Mouse (Mus musculus) intestine, embryonic 15.5 days (tissue): ENCODE measurements around the gene Hbb-y. TPM values are rescaled to one million over a fixed set of nuclear protein-coding genes. Genes with fewer than 3 reads are reported as not detected.

Experiments used
- ATAC-seq: fragments of 200-750 bp; cut with Nextera tagmentation; 2 replicates; pipeline ENCODE4 v1.8.0; 2017; ENCODE audit warnings: moderate TSS enrichment, moderate library complexity
- H3K27ac ChIP-seq: fragments of 300-500 bp; sonication (generic); 2 replicates; pipeline ENCODE4 v1.5.1; 2015; ENCODE audit warnings: mild to moderate bottlenecking, inconsistent platforms
- H3K27me3 ChIP-seq: fragments of 300-500 bp; sonication (generic); replicated peaks from 2 replicates; pipeline ENCODE4 v1.6.1; 2015; ENCODE audit warnings: inconsistent platforms
- H3K36me3 ChIP-seq: fragments of 300-500 bp; sonication (generic); 2 replicates; pipeline ENCODE4 v1.6.1; 2015; ENCODE audit warnings: inconsistent platforms
- H3K4me1 ChIP-seq: fragments of 300-500 bp; sonication (generic); replicated peaks from 2 replicates; pipeline ENCODE4 v1.6.1; 2015; ENCODE audit warnings: inconsistent platforms
- H3K4me2 ChIP-seq: fragments of 300-500 bp; sonication (generic); replicated peaks from 2 replicates; pipeline ENCODE4 v1.6.1; 2015; ENCODE audit warnings: mild to moderate bottlenecking, inconsistent platforms
- H3K4me3 ChIP-seq: fragments of 300-500 bp; sonication (generic); replicated peaks from 2 replicates; pipeline ENCODE4 v1.5.1; 2015; ENCODE audit warnings: inconsistent platforms
- H3K9ac ChIP-seq: fragments of 300-500 bp; sonication (generic); 2 replicates; pipeline ENCODE4 v1.6.1; 2015; ENCODE audit warnings: inconsistent platforms
- H3K9me3 ChIP-seq: fragments of 300-500 bp; sonication (generic); 2 replicates; pipeline ENCODE4 v1.6.1; 2016; ENCODE audit warnings: inconsistent platforms
- WGBS: fragments of 180-500 bp; shearing (Covaris S2); methylation state at CpG from one replicate; pipeline ENCODE4 v1.1.7; 2015; 5-methylcytosine and 5-hydroxymethylcytosine counted together
- polyA plus RNA-seq: library from polyadenylated mRNA; unstranded; fragments of >200 nt; fragmentation: Nextera tagmentation; extraction: Ambion mirVana; gene quantifications from 2 replicates; pipeline ENCODE4 v1.2.1, GENCODE M21; 2015

Gene Hbb-y
- 165 and 266 TPM in 2 replicates for polyA plus RNA-seq

DNA sequence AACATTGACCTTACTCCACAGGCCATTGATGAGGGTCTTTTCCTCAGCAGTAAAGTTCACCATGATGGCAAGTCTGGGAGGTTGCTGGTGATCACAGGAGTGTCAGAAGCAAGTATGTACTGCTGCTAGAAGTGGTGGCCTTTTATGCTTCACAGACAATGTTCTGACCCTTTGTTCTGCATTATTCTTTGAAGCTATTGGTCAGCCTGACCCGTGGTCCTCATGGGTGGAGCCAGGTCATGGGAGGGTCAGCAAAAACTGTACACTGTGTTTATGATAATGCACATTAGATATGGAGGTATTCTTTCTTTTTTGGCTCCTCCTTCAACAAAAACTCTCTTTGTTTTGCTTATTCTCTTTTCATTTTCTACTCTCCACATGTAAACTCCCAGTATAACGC is at the start of gene Hbb-y:
Gene Hbb-y (minus strand): TSS at position 127 of the 400 bp plus-strand sequence.
- Histone ChIP-seq H3K27me3 (no peaks in the 10 kb centered on the region), H3K9me3 (no peaks in the 10 kb centered on the region), H3K4me2 (no peak within 1 kb of the TSS), H3K27ac (no peak within 1 kb of the TSS), H3K36me3 (no peaks in the 10 kb centered on the region), H3K4me3 (no peak within 1 kb of the TSS), H3K9ac (no peak within 1 kb of the TSS), H3K4me1 (no peaks in the 10 kb centered on the region)
- WGBS: 69% methylated on average over 2 of the region's 2 CpGs
- ATAC-seq: no peak

GRCm38 (mm10) chr7:103894385-103894784 is 41.4 kb upstream of the Hbb-y start, which contains the start of gene Olfr64:
TSS of gene Olfr64 (minus strand) at chr7:103894485.
- no peaks in the 10 kb centered on the region for H3K36me3 ChIP-seq
- no peak for ATAC-seq
- H3K27ac ChIP-seq: no peak within 1 kb of the TSS
- no peaks in the 10 kb centered on the region for H3K9me3 ChIP-seq
- no peak within 1 kb of the TSS for H3K9ac ChIP-seq
- H3K4me3 ChIP-seq: no peak within 1 kb of the TSS
- no peak within 1 kb of the TSS for H3K4me2 ChIP-seq
- WGBS: 73% methylated on average over 1 of the region's 1 CpGs
- no peaks in the 10 kb centered on the region for H3K27me3 ChIP-seq
- no peaks in the 10 kb centered on the region for H3K4me1 ChIP-seq

- no peaks in the 10 kb centered on the region for H3K27me3 ChIP-seq
- no peaks in the 10 kb centered on the region for H3K9me3 ChIP-seq
- H3K4me3 ChIP-seq: no peak within 1 kb of the TSS
- no peak within 1 kb of the TSS for H3K27ac ChIP-seq
- no peaks in the 10 kb centered on the region for H3K4me1 ChIP-seq
- H3K9ac ChIP-seq: no peak within 1 kb of the TSS
- H3K4me2 ChIP-seq: no peak within 1 kb of the TSS
- no peaks in the 10 kb centered on the region for H3K36me3 ChIP-seq
- no peak for ATAC-seq
Measured at GRCm38 (mm10) chr7:103886152-103886551, 33.1 kb upstream of the Hbb-y start, which contains the start of gene Olfr66. TSS of gene Olfr66 (minus strand) at chr7:103886252.

GRCm38 (mm10) chr7:103877093-103877492 is 24.1 kb upstream of the Hbb-y start:
- Histone ChIP-seq H3K27ac (no peak overlapping the region), H3K4me2 (no peak overlapping the region), H3K36me3 (no peaks in the 10 kb centered on the region), H3K9ac (no peak overlapping the region), H3K4me1 (no peaks in the 10 kb centered on the region), H3K9me3 (no peaks in the 10 kb centered on the region), H3K27me3 (no peaks in the 10 kb centered on the region), H3K4me3 (no peak overlapping the region)
- 83% methylated on average over 2 of the region's 2 CpGs for WGBS
- no peak for ATAC-seq

DNA sequence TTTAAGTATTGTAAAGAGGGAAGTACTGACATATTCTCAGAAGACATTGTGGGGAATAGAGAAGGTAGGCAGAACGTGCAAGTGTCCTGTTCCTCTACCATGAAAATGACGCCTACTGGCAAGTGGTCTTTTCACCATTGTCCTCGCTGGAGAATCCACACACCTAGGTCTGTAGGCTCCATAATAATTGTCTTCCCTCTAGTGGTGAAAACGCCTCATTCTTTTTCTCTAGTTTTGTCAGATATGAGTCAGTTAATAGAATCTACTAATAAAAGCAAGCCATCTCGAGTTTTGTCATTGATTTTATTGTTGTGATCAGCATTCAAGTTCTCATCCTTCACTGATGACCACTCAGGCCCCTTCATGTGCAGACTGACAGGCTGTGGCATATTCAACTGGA is 21.4 kb upstream of the Hbb-y start:
- H3K9me3 ChIP-seq: no peaks in the 10 kb centered on the region
- H3K27ac ChIP-seq: no peak overlapping the region
- no peak overlapping the region for H3K9ac ChIP-seq
- no peaks in the 10 kb centered on the region for H3K27me3 ChIP-seq
- no peaks in the 10 kb centered on the region for H3K4me1 ChIP-seq
- ATAC-seq: no peak
- H3K4me2 ChIP-seq: no peak overlapping the region
- no peak overlapping the region for H3K4me3 ChIP-seq
- WGBS: 35% methylated on average over 5 of the region's 5 CpGs
- H3K36me3 ChIP-seq: no peaks in the 10 kb centered on the region

DNA sequence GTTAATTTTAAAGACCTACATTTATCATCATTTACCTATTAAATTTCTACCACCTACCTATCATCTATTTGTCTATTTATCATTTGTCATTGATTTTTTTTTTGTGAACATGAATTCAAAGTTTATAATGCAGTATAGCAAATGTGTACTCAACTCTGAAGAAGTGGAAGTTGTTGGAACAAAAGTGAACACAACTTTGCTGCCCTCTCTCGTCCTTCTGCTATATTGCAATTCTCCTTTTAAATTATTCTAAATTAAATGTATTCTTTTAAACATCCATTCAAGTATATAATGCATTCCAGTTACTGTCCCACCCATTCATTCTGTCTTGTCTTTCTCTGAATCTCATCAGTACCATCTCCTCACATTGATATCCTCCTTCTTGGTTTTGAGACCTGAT is 20.0 kb upstream of the Hbb-y start:
- Histone ChIP-seq H3K36me3 (no peaks in the 10 kb centered on the region), H3K4me2 (no peak overlapping the region), H3K27ac (no peak overlapping the region), H3K4me3 (no peak overlapping the region), H3K9ac (no peak overlapping the region), H3K27me3 (no peaks in the 10 kb centered on the region), H3K4me1 (no peaks in the 10 kb centered on the region), H3K9me3 (no peaks in the 10 kb centered on the region)
- ATAC-seq: no peak
- WGBS: 7% methylated on average over 1 of the region's 1 CpGs

GRCm38 (mm10) chr7:103870667-103871066 is 17.7 kb upstream of the Hbb-y start:
- H3K4me1 ChIP-seq: no peaks in the 10 kb centered on the region
- no peak overlapping the region for H3K27ac ChIP-seq
- no peaks in the 10 kb centered on the region for H3K36me3 ChIP-seq
- H3K9me3 ChIP-seq: no peaks in the 10 kb centered on the region
- H3K9ac ChIP-seq: no peak overlapping the region
- ATAC-seq: peak; percentile 66; the same call in 1 of the 2 replicates
- no peaks in the 10 kb centered on the region for H3K27me3 ChIP-seq
- no peak overlapping the region for H3K4me3 ChIP-seq
- H3K4me2 ChIP-seq: no peak overlapping the region

DNA sequence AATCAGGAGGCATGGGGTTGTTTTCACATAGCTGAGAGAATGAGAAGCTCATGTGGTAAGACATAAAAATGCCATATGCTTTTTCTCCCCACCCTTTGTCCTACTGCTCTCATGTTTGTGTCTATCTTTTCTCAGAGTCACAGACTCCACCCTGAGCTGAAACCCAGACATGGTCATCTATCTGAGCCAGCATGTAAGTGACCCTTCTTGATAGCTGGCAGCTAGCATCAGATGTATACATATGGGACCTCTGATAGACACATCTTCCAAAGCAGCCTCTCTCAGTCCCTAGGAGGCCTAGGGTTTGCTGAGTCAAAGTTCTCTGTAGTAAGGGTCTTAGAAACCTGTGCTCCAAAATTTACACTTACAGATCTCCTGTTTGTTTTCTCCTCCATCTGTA is 12.7 kb upstream of the Hbb-y start:
- Histone ChIP-seq H3K27me3 (no peaks in the 10 kb centered on the region), H3K4me1 (no peaks in the 10 kb centered on the region), H3K27ac (no peak overlapping the region), H3K9me3 (no peaks in the 10 kb centered on the region), H3K9ac (no peak overlapping the region), H3K4me3 (no peak overlapping the region), H3K4me2 (no peak overlapping the region), H3K36me3 (no peaks in the 10 kb centered on the region)
- peak; percentile 90 for ATAC-seq

- Histone ChIP-seq H3K4me2 (no peak overlapping the region), H3K4me3 (no peak overlapping the region), H3K27ac (no peak overlapping the region), H3K27me3 (no peaks in the 10 kb centered on the region), H3K9ac (no peak overlapping the region), H3K36me3 (no peaks in the 10 kb centered on the region), H3K4me1 (no peaks in the 10 kb centered on the region), H3K9me3 (no peaks in the 10 kb centered on the region)
- 78% methylated on average over 3 of the region's 3 CpGs for WGBS
- ATAC-seq: no peak
Measured at GRCm38 (mm10) chr7:103861531-103861930, 8.5 kb upstream of the Hbb-y start.

DNA sequence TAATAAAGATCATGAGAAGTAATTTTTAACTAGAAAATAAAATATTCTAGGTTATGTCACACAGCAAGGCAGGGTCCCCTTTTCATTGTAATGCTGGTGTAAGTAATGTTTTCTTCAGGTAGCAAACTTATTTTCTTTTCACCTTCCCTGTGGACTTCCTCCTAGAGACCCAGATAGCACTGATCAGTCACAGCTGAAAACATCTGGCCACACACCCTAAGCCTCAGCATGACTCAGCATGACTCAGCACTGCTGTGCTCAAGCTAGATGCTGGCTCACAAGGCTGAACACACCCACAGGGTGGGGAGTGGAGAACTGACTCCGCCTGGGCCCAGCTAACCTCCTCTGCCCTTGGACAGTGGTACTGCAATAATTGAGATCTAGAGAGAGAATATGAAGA is 7.8 kb upstream of the Hbb-y start:
- Histone ChIP-seq H3K9me3 (no peaks in the 10 kb centered on the region), H3K27me3 (no peaks in the 10 kb centered on the region), H3K4me2 (no peak overlapping the region), H3K4me3 (no peak overlapping the region), H3K27ac (no peak overlapping the region), H3K4me1 (no peaks in the 10 kb centered on the region), H3K9ac (no peak overlapping the region), H3K36me3 (no peaks in the 10 kb centered on the region)
- WGBS: 43% methylated on average over 1 of the region's 1 CpGs
- ATAC-seq: peak; percentile 91

GRCm38 (mm10) chr7:103859076-103859475 is 6.1 kb upstream of the Hbb-y start:
- Histone ChIP-seq H3K4me3 (no peak overlapping the region), H3K9ac (no peak overlapping the region), H3K27ac (no peak overlapping the region), H3K36me3 (no peaks in the 10 kb centered on the region), H3K4me2 (no peak overlapping the region), H3K4me1 (no peaks in the 10 kb centered on the region), H3K9me3 (no peaks in the 10 kb centered on the region), H3K27me3 (no peaks in the 10 kb centered on the region)
- 62% methylated on average over 2 of the region's 2 CpGs for WGBS
- peak; percentile 86; the same call in 1 of the 2 replicates for ATAC-seq

DNA sequence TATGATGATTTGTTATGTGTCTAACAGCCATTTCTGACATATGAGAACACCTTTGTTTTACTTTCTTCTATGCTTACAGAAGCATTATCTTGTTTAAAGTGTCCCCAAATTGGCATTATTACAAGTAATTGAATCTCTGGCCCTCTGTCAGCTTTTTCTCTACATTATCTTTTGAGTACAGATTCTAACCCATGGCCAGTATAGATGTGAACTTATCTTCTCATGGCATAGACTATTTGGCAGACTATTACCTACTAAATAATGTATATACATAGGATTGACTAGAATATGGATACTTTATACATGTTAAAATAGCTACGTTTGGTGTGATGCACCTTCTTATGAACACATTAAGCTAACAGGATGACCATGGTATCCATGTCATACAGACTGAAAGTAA is 1.7 kb upstream of the Hbb-y start:
- Histone ChIP-seq H3K9me3 (no peaks in the 10 kb centered on the region), H3K4me1 (no peaks in the 10 kb centered on the region), H3K27me3 (no peaks in the 10 kb centered on the region), H3K4me2 (no peak overlapping the region), H3K9ac (no peak overlapping the region), H3K36me3 (no peaks in the 10 kb centered on the region), H3K4me3 (no peak overlapping the region), H3K27ac (no peak overlapping the region)
- ATAC-seq: no peak
- WGBS: 64% methylated on average over 1 of the region's 1 CpGs

- Histone ChIP-seq H3K36me3 (no peaks in the 10 kb centered on the region), H3K4me2 (no peak overlapping the region), H3K9me3 (no peaks in the 10 kb centered on the region), H3K27me3 (no peaks in the 10 kb centered on the region), H3K9ac (no peak overlapping the region), H3K4me1 (no peaks in the 10 kb centered on the region), H3K27ac (no peak overlapping the region), H3K4me3 (no peak overlapping the region)
- WGBS: 39% methylated on average over 1 of the region's 2 CpGs
- no peak for ATAC-seq
Measured at GRCm38 (mm10) chr7:103844525-103845325, 8.3 kb downstream of the Hbb-y start.
